Mouse (Mus musculus): Measurements from ENCODE around the gene Cald1.

Gene Cald1

GRCm38 (mm10) chr6:34613122-34613521 is 14.8 kb downstream of the Cald1 start:
- no peak for DNase-seq (ENCODE audit: low spot score)

- no peak for DNase-seq (ENCODE audit: low spot score)
Measured at GRCm38 (mm10) chr6:34615419-34615818, 17.1 kb downstream of the Cald1 start.

- DNase-seq (ENCODE audit: low spot score), result no peak
Measured at GRCm38 (mm10) chr6:34619494-34619893, 21.2 kb downstream of the Cald1 start.

GRCm38 (mm10) chr6:34620242-34620641 is 21.9 kb downstream of the Cald1 start:
- no peak for DNase-seq (ENCODE audit: low spot score)

- DNase-seq (ENCODE audit: low spot score), result no peak
Measured at GRCm38 (mm10) chr6:34622865-34623264, 24.6 kb downstream of the Cald1 start.

- no peak for DNase-seq (ENCODE audit: low spot score)
Measured at GRCm38 (mm10) chr6:34623290-34623689, 25.0 kb downstream of the Cald1 start.

- DNase-seq (ENCODE audit: low spot score), result no peak
Measured at GRCm38 (mm10) chr6:34624536-34624935, 26.2 kb downstream of the Cald1 start.

GRCm38 (mm10) chr6:34626586-34627245 is 28.4 kb downstream of the Cald1 start:
- no peak for DNase-seq (ENCODE audit: low spot score)

- DNase-seq (ENCODE audit: low spot score), result no peak
Measured at GRCm38 (mm10) chr6:34628131-34628530, 29.8 kb downstream of the Cald1 start.

GRCm38 (mm10) chr6:34633776-34634175 is 35.5 kb downstream of the Cald1 start:
- no peak for DNase-seq (ENCODE audit: low spot score)

GRCm38 (mm10) chr6:34637588-34638438 is 39.5 kb downstream of the Cald1 start:
- no peak for DNase-seq (ENCODE audit: low spot score)

- DNase-seq (ENCODE audit: low spot score), result no peak
Measured at GRCm38 (mm10) chr6:34638667-34639066, 40.4 kb downstream of the Cald1 start.

GRCm38 (mm10) chr6:34640226-34640625 is 41.9 kb downstream of the Cald1 start:
- DNase-seq (ENCODE audit: low spot score), result no peak

- DNase-seq (ENCODE audit: low spot score), result no peak
Measured at GRCm38 (mm10) chr6:34641081-34641480, 42.8 kb downstream of the Cald1 start.

GRCm38 (mm10) chr6:34642075-34642547 is 43.8 kb downstream of the Cald1 start:
- DNase-seq (ENCODE audit: low spot score), result no peak

GRCm38 (mm10) chr6:34648017-34648787 is 49.9 kb downstream of the Cald1 start:
- no peak for DNase-seq (ENCODE audit: low spot score)

GRCm38 (mm10) chr6:34651298-34651697 is 53.0 kb downstream of the Cald1 start:
- no peak for DNase-seq (ENCODE audit: low spot score)

GRCm38 (mm10) chr6:34655719-34656118 is 57.4 kb downstream of the Cald1 start:
- no peak for DNase-seq (ENCODE audit: low spot score)

- DNase-seq (ENCODE audit: low spot score), result no peak
Measured at GRCm38 (mm10) chr6:34658791-34659190, 60.5 kb downstream of the Cald1 start.

GRCm38 (mm10) chr6:34660724-34661123 is 62.4 kb downstream of the Cald1 start:
- peak; percentile 12 for DNase-seq (ENCODE audit: low spot score)

- DNase-seq (ENCODE audit: low spot score), result no peak
Measured at GRCm38 (mm10) chr6:34662626-34663025, 64.3 kb downstream of the Cald1 start.

GRCm38 (mm10) chr6:34664291-34664690 is 66.0 kb downstream of the Cald1 start:
- no peak for DNase-seq (ENCODE audit: low spot score)

Measured in testis, postnatal 14 days (tissue).